Mouse (Mus musculus) liver, postnatal 0 days (tissue): Measurements from ENCODE around the gene Fgf11.

Experiments used
- CTCF ChIP-seq: sonication (generic); IDR thresholded peaks from 2 replicates; pipeline ENCODE4 v1.5.1; 2016; ENCODE audit warnings: antibody characterized with exemption, low read depth
- EP300 ChIP-seq: IDR thresholded peaks from 2 replicates; pipeline ENCODE4 v1.6.1; 2016; ENCODE audit warnings: antibody characterized with exemption, low read depth, mild to moderate bottlenecking

DNA sequence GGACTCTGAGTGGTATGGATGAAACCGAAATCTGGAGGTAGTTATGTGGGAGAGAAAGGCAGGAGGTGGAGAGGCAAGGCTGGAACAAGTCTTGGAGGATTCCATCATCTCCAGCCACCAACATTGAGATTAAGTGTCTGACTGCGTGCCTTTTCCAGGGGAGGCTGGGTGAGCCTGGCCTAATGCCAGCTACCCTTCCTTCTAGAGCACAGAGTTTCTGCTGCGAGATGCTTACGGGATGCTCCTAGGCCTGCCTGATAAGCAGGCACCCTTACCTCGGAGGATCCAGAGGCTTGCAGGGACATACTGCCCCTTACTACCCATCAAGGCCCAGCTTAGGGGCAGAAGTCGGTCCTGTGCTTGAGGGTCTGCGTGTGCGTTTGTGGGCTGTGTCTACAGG, 31.9 kb upstream of the Fgf11 start:
- TF ChIP-seq CTCF: no peak
- TF ChIP-seq EP300: no peak
